Mouse (Mus musculus): Measurements from ENCODE around the gene Tacstd2.
"Not testable (repeated sequence)": the region's sequence is repeated elsewhere in the genome, so short reads cannot be mapped to it uniquely, and the experiment has no call there.

The Tacstd2 gene

GRCm38 (mm10) chr6:67535777-67536054, at the start of gene Tacstd2:
TSS of gene Tacstd2 (minus strand) at chr6:67535796.
- DNase-seq (ENCODE audit: low spot score), result no peak

GRCm38 (mm10) chr6:67566270-67566669, 30.7 kb upstream of the Tacstd2 start:
- DNase-seq (ENCODE audit: low spot score), result no peak

GRCm38 (mm10) chr6:67555376-67555775, 19.8 kb upstream of the Tacstd2 start:
- no peak for DNase-seq (ENCODE audit: low spot score)

GRCm38 (mm10) chr6:67549550-67549949, 14.0 kb upstream of the Tacstd2 start:
- no peak for DNase-seq (ENCODE audit: low spot score)

- DNase-seq (ENCODE audit: low spot score), result no peak
These were observed 405 bp downstream of the Tacstd2 start for GRCm38 (mm10) chr6:67535005-67535776.

- no peak for DNase-seq (ENCODE audit: low spot score)
These were observed 1.2 kb downstream of the Tacstd2 start for GRCm38 (mm10) chr6:67534191-67535004.

GRCm38 (mm10) chr6:67532665-67533440, 2.7 kb downstream of the Tacstd2 start:
- no peak for DNase-seq (ENCODE audit: low spot score)

- DNase-seq (ENCODE audit: low spot score), result no peak
These were observed 3.8 kb downstream of the Tacstd2 start for GRCm38 (mm10) chr6:67531822-67532162.

GRCm38 (mm10) chr6:67530992-67531821, 4.4 kb downstream of the Tacstd2 start:
- DNase-seq (ENCODE audit: low spot score), result no peak

GRCm38 (mm10) chr6:67526356-67526755, 9.2 kb downstream of the Tacstd2 start:
- no peak for DNase-seq (ENCODE audit: low spot score)

GRCm38 (mm10) chr6:67510752-67511151, 24.8 kb downstream of the Tacstd2 start:
- DNase-seq (ENCODE audit: low spot score), result peak; percentile 31

- DNase-seq (ENCODE audit: low spot score), result not testable (repeated sequence)
These were observed 33.7 kb downstream of the Tacstd2 start for GRCm38 (mm10) chr6:67501938-67502337.

GRCm38 (mm10) chr6:67491755-67492154, 43.8 kb downstream of the Tacstd2 start, which contains the start of gene Il23r:
TSS of gene Il23r (minus strand) at chr6:67491855.
- DNase-seq (ENCODE audit: low spot score), result no peak

Data from spleen, adult 12 weeks (tissue).